Mouse (Mus musculus) left cerebral cortex, postnatal 25 days (tissue): Measurements from ENCODE around the gene Il23r. TPM values are rescaled to one million over a fixed set of nuclear protein-coding genes. Genes with fewer than 3 reads are reported as not detected.
"Not testable (repeated sequence)": the region's sequence is repeated elsewhere in the genome, so short reads cannot be mapped to it uniquely, and the experiment has no call there.

ENCODE experiments used
- DNase-seq, 2 experiments: peaks; one replicate each; pipeline ENCODE4 v3.0.0; 2022; ENCODE audit warnings: low spot score in 2 of 2, mixed read lengths in 1 of 2
- intact Hi-C: fragments of 180-260 bp; cut with DNase I; formaldehyde crosslinking; loops from one replicate; pipeline ENCODE4 v1.15.1; 2025
- total RNA-seq, 2 experiments: library from RNA; stranded (reverse); gene quantifications; 2 replicates each; pipeline ENCODE4 v1.2.3; 2021

Il23r gene
- total RNA-seq: not detected

DNA sequence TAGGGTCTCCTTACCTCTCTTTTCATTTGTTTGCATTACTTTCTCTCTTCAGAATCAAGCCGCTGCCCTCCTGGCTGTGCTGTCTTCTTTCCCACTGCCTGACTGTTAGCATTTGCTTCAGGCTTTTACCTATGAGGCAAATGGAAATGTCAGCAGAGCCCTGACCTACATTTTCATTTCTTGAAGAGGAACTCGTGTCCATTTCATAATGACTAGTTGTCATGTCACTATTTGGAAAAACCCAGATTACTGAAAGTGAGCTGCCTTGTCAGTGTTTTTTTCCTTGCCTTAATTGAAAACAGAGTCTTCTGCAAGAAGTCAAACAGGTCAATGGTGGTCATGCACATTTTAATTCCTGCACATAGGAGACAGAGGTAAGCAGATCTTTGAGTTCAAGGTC, at the start of gene Il23r:
TSS of gene Il23r (minus strand) at position 101 of the 400 bp plus-strand sequence.
- no peak for DNase-seq
- intact Hi-C loops: no loop called here

DNA sequence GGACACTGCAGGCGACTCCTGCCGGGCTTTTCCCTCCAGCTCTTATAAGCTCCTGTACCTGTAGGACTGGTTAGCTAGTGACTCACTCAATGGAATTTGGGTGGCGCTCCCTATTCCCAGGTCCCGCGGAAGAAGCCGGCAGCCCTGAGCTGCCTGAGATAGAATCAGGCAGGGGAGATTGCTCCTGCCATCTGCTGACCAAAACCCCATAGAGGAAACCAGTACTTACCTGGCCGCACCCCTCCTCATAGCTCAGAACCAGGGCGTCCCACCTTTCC, 44.1 kb upstream of the Il23r start, which contains the start of gene Tacstd2:
TSS of gene Tacstd2 (minus strand) at position 20 of the 278 bp plus-strand sequence.
- no peak for DNase-seq
- intact Hi-C loops: loop anchor here (10.0 kb wide), 1 partner anchor 361 kb away; no protein-coding TSS in a partner anchor

DNA sequence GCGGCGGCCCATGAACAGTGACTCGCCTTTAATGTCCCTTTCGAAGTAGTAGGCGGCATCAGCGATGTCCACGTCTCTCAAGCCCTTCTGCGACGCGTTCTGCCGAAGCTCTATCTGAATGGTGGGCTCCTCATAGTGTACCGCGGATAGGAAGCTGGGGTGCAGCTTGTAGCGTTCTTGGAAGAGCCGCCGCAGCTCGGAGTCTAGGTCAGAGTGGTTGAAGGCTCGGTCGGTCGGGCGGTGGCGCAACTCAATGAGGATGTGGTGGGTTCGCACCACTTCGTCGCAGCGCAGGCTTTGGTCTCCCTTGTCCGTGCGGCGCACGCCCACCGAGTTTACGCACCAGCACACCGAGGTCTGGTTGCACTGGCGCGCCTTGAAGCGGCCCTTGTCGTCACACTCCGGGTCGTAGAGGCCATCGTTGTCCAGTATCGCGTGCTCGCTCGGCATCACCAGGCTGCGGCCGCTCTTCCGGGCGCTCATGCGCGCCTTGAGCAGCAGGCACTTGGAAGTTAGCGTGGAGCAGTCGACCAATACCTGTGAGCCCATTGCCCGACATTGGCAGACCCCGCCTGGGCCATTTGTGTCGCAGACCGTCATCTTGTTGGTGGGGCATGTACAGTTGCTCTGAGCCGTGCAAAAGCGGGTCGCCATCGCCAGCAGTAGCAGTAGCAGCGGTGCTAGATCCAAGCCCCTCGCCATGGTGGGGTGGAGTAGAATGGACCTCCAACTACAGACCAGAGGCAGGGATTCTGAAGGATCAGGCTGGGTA, 43.5 kb upstream of the Il23r start:
- intact Hi-C loops: loop anchor here (10.0 kb wide), 1 partner anchor 360 kb away; no protein-coding TSS in a partner anchor

DNA sequence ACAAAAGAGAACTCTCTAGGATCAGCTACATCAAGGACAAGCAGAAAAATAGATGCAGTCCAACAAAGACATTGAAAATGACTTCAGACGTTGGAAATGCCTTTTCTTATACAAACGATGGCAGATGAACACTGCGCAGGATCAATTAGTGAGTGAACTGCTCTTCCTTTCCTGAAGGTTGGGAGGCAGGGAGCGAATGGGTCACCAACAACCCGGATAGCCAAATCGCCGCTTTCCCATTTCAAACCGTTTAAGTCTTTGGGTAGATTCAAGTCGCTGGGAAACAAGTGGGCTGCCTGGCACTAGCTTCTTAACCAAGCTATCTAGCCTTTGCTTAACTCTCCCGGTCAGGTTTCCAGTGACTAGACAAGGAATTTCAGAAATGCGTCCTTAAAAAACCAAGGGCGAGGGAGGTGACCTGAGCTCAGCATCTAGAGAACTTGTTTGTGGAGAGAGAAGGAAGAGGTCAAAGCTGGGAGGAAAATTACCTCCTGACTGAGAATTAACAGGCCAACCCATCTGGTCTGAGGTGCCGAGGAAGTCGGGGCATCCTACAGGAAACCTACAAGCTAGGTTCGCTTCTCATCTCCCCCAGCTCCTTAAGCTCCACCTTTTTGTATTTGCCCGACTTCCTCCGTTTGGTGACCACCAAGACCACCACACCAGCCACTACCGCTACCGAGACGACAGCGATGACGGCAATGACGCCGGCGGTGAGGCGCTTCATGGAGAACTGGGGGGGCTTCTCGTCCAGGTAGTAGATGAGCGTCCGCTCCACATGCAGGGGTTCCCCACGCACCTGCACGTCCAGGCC, 42.7 kb upstream of the Il23r start:
- intact Hi-C loops: loop anchor here (10.0 kb wide), 1 partner anchor 360 kb away; no protein-coding TSS in a partner anchor
- no peak for DNase-seq

More for the DNA sequence above, 43.5 kb upstream of the Il23r start:
- peak in 1 of 2 experiments; percentile 7 for DNase-seq

DNA sequence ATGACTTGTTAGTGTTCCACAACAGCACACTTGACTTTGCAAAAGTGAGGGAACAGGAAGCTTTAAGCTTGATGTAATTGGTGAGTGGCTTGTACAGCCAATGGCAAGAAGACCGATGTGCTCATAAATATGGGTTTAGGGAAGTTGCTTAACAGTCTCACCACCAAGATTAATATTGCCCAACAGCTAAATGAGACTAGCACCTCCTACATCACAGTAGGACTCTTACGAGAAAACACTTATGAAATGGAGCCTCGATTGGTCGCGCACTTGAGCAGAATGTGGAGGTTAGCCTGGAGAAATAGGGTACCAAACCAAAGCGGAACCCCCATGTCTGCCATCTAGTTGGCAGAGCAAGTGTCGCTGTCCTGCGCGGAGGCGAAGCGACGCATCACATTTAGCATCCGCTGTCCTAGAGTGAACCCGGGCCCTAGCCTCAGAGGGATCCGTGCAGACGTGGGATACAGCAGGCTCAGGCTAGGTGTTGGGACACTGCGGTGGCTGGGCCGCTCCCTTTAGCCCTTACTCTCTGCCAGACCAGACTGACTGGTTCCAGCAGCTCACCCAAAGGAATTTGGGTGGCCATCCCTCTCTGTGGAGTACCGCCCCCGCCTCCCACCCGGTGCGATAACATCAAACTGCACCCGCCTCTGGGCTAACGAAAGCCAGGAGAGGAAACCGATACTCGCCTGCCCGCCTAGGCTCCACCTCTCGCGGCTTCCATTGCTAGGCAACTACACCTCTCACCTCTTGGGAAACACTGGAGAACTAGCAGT, 41.2 kb upstream of the Il23r start:
- intact Hi-C loops: loop anchor here (10.0 kb wide), 1 partner anchor 358 kb away; no protein-coding TSS in a partner anchor
- peak in 1 of 2 experiments; percentile 33 for DNase-seq

DNA sequence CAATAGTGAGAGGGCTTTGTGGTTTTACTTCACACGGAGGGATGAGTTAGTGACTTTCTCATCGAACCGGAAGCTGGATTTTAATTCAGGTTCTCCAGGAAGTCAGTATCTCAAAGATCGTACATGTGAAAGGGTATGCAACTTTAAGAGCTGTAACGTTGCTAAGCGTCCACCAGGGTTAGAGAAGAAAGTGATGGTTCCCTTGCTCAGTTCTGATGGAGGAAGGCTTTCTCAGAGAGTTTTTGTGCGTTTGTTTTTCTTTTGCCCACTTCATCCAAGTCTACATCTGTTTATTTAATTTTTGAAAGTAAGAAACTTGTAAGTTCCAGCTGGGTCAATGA, 40.1 kb upstream of the Il23r start:
- DNase-seq: no peak

DNA sequence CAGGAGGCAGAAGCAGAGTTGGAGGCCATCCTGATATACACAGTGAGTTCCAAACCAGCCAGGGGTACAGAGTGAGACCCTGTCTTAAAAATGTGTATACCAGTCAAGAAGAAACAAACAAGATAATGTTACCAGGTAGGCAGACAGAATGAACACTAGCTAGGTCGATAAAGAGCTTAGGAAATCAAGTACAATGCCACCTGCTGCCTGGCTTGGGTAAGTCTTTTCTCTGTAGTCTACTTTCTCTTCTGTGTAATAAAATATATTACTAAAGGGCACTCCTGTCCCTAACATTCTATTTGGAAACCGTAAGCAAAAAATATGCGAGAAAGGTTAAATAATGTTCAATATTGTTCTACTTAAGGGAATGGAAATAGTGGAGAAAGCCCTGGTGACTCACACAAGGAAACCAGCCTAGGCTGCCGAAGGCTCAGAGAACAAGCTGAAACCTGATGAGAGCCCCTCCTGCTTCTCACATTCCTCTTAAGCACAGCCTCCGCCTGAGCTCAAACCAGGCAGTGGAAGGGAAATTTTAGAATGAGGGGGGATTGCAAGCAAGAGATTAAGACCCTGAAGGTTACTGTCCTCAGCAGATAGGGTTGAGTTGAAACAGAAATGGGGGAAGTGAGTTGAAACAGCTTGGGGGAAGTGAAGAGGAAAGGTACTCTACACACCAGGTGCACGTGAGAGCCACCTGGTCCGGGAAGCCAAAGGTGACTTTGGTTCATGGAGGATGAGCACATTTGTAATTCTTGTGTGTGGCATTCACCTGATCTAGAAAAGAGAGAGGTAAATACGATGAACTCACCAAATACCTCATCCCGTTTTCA, 39.6 kb upstream of the Il23r start:
- peak in 1 of 2 experiments; percentile 29 for DNase-seq
- intact Hi-C loops: loop anchor here (10.0 kb wide), 1 partner anchor 356 kb away; no protein-coding TSS in a partner anchor

More for the DNA sequence above, 40.1 kb upstream of the Il23r start:
- intact Hi-C loops: loop anchor here (10.0 kb wide), 1 partner anchor 357 kb away; no protein-coding TSS in a partner anchor

DNA sequence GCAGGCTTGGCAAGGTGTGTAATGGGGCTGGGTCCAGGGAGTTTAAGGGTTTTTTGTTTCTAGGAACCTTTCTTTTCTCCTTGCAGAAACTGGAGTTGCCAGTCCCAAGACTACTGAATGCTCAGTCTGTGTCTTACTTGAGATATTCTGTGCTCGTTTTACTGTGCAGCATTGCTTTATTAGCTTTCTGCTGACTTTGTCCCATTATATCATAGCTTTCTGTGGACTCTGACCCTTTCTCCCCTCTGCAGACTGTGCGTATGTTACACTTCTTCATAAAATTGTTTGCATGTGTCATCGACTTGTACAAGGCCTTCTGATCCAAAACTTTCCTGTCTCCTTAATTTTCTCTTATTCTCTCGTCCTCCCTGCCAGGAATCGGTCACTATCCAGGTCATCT, 34.7 kb upstream of the Il23r start:
- no peak for DNase-seq
- intact Hi-C loops: no loop called here

DNA sequence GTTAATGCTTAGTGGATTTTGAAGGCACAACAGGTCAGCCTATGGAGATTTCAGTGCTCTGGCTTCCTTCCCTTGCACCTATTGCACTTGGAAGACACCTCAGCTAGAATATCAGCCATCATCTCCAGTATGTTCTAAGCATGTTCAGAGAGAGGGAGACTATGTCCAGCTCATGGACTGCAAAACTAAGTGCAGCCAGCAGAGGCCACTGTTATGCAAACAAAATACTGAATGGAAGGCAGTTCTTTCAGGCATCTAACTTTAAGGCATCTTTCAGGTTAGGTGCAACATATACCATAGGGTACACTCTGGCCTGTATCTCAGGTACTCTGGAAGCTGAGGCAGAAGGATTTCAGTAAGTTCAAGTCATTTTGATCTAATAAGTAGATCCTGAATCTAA, 19.1 kb upstream of the Il23r start:
- peak; percentile 37 to 59 for DNase-seq
- intact Hi-C loops: no loop called here

DNA sequence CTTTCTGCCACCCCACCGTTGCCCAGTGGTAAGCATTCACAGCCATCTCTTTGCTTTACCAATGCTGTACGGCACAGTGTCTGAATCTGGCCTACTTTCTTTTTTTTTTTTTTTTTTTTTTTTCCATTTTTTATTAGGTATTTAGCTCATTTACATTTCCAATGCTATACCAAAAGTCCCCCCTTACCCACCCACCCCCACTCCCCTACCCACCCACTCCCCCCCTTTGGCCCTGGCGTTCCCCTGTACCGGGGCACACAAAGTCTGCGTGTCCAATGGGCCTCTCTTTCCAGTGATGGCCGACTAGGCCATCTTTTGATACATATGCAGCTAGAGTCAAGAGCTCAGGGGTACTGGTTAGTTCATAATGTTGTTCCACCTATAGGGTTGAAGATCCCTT, 10.3 kb upstream of the Il23r start:
- DNase-seq, intact Hi-C loops: not testable (repeated sequence)

DNA sequence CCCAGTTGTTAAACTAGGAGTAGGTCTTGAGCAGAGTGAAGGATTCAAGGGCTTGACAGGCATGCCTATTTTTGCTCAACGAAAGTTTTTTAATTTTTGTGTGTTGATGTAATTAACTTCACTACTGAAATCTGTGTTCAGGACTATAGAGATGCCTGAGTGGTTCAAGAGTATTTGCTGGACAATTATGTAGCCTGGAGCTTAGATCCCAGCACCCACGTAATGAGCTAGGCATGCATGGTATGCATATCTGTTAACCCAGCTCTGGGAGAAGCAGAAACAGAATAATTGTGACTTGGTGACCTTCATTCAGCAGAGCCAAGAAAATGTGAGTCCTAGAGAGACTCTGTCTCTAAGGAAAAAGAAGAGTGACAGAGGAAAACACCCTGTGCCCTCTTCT, 10.6 kb downstream of the Il23r start:
- intact Hi-C loops: no loop called here
- no peak for DNase-seq

DNA sequence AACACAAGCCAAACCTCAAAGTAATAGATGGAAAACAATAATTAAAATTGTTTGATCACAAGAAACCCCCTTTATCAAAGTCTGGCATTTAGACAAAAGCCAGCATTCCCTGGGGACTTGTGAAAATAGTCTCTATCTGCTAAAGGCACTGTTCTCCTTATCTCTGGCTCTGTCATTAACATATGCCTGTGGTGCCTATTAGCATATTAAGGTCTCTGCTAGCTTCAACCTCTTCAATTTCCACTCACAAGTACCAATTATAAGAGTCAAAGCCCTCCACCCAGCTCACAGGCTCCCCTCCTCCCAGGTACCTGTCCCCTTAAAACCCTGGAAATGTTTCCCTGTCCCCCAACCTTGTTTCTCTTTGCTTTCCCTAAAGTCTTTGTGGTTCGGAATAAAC, 20.4 kb downstream of the Il23r start:
- DNase-seq: no peak
- intact Hi-C loops: no loop called here

DNA sequence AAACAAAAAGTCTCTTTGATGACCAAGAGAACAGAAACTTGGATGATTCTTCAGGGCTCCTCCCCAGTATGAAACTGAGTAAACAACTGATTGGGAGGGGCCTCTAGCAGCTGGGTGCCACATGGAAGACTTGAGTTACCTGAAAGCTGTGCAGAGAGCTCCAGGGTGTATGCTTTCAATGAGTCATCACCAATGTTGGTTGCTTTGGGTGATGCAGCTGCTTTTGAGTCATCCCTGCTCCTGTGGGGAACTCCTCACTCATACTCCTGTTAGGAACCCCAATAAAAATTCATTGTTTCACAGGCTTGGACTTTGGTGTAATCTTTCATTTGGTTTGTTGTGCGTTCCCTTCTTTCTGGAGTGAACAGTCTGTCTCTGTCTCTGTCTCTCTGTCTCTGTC, 32.2 kb downstream of the Il23r start:
- no peak for DNase-seq

DNA sequence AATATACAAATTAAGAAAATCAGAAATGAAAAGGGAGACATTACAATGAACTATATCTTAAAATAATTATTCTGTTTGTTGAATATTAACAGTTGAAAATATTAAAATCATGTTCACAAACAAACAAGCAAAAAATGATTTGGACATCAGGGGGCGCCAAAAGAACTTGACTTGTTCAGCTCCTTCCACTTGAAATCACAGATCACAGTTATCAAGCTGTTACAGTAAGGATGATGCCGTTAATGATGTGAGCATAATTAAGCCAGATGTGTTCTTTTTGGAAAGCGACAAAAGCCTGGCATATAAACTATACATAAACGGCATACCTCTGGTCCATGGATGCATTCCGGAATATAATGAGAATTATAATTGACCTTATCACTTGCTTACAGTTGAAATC, 40.3 kb downstream of the Il23r start:
- intact Hi-C loops: loop anchor here (5.0 kb wide), 1 partner anchor 96 kb away; no protein-coding TSS in a partner anchor
- DNase-seq: peak; percentile 26 to 46

More for the DNA sequence above, 32.2 kb downstream of the Il23r start:
- intact Hi-C loops: no loop called here

DNA sequence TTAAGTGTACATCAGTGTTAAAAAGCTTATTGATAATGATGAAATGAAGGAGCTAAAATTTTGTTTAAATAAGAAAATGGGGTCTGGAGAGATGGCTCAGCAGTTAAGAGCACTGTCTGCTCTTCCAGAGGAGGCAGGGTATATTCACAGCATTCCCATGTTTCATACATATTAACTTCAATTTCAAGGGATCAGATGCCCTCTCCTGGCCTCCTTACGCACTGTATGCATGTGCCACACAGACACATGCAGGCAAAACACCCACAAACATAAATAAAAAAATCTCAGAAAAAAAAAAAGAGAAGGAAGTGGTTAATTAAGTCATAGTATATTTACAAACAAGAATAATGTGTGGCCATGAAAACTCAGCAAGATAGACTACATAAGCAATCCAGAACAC, 45.8 kb downstream of the Il23r start:
- intact Hi-C loops: no loop called here
- no peak for DNase-seq

DNA sequence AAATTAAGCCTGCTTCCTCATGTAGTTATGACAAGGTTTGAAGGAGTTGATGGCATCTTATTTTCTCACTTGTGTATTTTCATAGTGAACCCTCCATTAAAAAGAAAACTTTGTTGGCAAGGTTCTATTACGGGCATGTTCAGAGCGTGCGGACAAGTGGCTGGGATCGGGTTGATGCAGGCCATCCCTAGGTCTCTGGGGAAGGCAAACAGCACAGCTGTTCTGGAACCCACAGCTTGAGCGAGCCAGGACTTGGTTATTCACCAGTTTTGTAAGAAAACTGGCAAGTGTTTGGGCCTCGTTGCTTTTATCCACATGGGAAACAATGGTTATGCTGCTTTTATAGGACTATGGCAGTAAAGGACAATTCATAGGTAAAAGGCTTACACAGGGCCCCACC, 48.5 kb downstream of the Il23r start:
- DNase-seq: no peak
- intact Hi-C loops: no loop called here

DNA sequence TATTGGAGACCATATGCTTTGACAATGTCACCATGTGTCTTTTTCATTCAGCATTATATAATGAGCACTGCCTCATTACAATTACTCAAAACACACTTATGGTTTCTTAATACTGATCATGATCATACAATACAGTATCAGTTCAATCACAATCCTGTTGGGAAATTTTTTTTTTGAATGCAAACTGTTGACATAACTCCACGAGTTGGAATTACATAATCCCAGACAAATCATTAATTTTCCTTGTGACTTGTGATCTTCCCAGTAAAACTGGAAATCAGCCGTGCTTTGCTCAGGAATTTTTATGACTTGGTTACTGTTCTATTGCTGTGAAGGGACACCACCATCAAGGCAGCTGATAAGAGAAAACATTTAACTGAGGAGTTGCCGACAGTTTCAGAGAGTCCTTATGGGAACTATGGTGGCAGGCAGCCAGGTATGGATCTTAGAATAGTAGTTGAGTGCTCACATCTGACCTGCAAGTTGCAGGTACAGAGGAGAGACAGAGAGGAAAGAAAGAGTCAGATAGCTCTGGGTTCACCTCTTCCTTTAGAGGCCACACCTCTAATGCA, 53.8 kb downstream of the Il23r start:
- DNase-seq: no peak
- intact Hi-C loops: loop anchor here (5.0 to 10.0 kb wide), 3 partner anchors 241 to 473 kb away; no protein-coding TSS in a partner anchor

DNA sequence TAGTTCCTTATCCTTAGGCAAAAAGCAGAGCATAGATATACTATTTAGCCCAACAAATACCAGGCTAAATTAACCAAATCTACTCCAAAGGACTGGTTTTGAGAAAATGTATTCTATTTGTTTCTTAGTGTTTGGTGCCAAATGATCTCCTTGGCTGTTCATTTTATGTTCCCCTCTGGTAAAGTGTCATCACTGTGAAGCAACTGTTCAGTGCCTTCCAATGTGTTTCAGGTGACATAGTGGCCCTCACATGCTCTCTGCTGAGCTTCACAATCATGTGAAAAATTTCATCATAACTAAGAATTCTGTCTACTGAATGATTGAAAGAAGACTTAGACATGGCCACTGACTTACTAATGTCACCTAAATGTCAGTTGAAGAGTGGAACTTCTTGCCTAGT, 54.6 kb downstream of the Il23r start:
- DNase-seq: no peak
- intact Hi-C loops: loop anchor here (5.0 to 10.0 kb wide), 3 partner anchors 240 to 472 kb away; no protein-coding TSS in a partner anchor
